Comparison of ENCODE assay signal across 8 mouse cellular contexts in genomic region chr3:137952914-137953880, GRCm38 (mm10). TPM values are rescaled to one million over a fixed set of nuclear protein-coding genes. Genes with fewer than 3 reads are reported as not detected.
A peak's percentile ranks its signal among the peaks of the same experiment; 100 is the strongest.
DNase-seq lines count a peak whose midpoint lies in the region; ATAC-seq lines count a peak whose summit lies in the region.

No protein-coding gene starts in this region.

- peak; percentile 47 for DNase-seq in kidney, postnatal 10 days
- DNase-seq in kidney, postnatal 25 days, result no peak
- peak; percentile 43 for DNase-seq in embryo, embryonic 9.5 days (ENCODE audit: extremely low spot score)
- DNase-seq in heart, postnatal 14 days, result peak; percentile 33 to 60
- peak; percentile 73 to 76 for DNase-seq in left cerebral cortex, adult 9 months (ENCODE audit: low spot score in 2 of 2)
- peak; percentile 61 for DNase-seq in right cerebral cortex, postnatal 4 days
- no peak for DNase-seq in cerebellum, adult 11-12 months

- intact Hi-C loops in heart, postnatal 14 days (cut with DNase I), result no loop called here

- ATAC-seq in megakaryocyte, adult 5-6 weeks (ENCODE audit: poor library complexity, severe bottlenecking), result peak; percentile 35

RNA-seq across cellular contexts. Expression of gene Dapp1, which starts 28.1 kb away (rescaled TPM):
- 1 to 10 TPM; 3.8 to 5.0 TPM for total RNA-seq in heart, postnatal 14 days (2021)
- total RNA-seq in megakaryocyte, adult 5-6 weeks (2015), result 74.2 and 74.8 TPM in 2 replicates
- total RNA-seq in megakaryocyte, adult 5-6 weeks (2017), result 95.7 and 112 TPM in 2 replicates

RNA-seq across cellular contexts. Expression of gene Lamtor3, which starts 34.9 kb away (rescaled TPM):
- 10 to 100 TPM; 88.9 to 90.3 TPM for total RNA-seq in heart, postnatal 14 days (2021)
- total RNA-seq in megakaryocyte, adult 5-6 weeks (2015), result 107 and 129 TPM in 2 replicates
- 102 and 112 TPM in 2 replicates for total RNA-seq in megakaryocyte, adult 5-6 weeks (2017)

Comparison
In these comparisons a context has a peak if more than half of its experiments do, and no peak if none do; other contexts are left out.
1. DNase-seq: peak in kidney, postnatal 10 days (single experiment), embryo, embryonic 9.5 days (single experiment), heart, postnatal 14 days (2 of 2), left cerebral cortex, adult 9 months (2 of 2) and right cerebral cortex, postnatal 4 days (single experiment); none in kidney, postnatal 25 days (0 of 2) and cerebellum, adult 11-12 months (single experiment).
2. RNA of gene Dapp1, which starts 28.1 kb away (total RNA-seq): 74.2 to 112 TPM in megakaryocyte, adult 5-6 weeks; 3.8 to 5.0 TPM in heart, postnatal 14 days; every median in the first group is over 10 times any median in the second.